Mouse (Mus musculus) forebrain, embryonic 16.5 days (tissue): ENCODE measurements around the gene Saa4. TPM values are rescaled to one million over a fixed set of nuclear protein-coding genes. Genes with fewer than 3 reads are reported as not detected.

Experiments
- ATAC-seq: fragments of 200-750 bp; cut with Nextera tagmentation; 2 replicates; pipeline ENCODE4 v1.8.0; 2017; ENCODE audit warnings: mild to moderate bottlenecking, moderate library complexity
- H3K27ac ChIP-seq: fragments of 300-500 bp; sonication (generic); 2 replicates; pipeline ENCODE4 v1.5.1; 2014; ENCODE audit warnings: low read length, control low read depth
- H3K27me3 ChIP-seq: fragments of 300-500 bp; sonication (generic); replicated peaks from 2 replicates; pipeline ENCODE4 v1.6.1; 2014; ENCODE audit warnings: low read length; ENCODE audit not compliant: control insufficient read depth, insufficient read depth
- H3K36me3 ChIP-seq: fragments of 300-500 bp; sonication (generic); 2 replicates; pipeline ENCODE4 v1.6.1; 2014; ENCODE audit not compliant: control insufficient read depth, insufficient read depth
- H3K4me1 ChIP-seq: fragments of 300-500 bp; sonication (generic); replicated peaks from 2 replicates; pipeline ENCODE4 v1.6.1; 2014; ENCODE audit warnings: low read length; ENCODE audit not compliant: control insufficient read depth, insufficient read depth
- H3K4me2 ChIP-seq: fragments of 300-500 bp; sonication (generic); 2 replicates; pipeline ENCODE4 v1.6.1; 2014; ENCODE audit warnings: mild to moderate bottlenecking, low read length, control low read depth
- H3K4me3 ChIP-seq: fragments of 300-500 bp; sonication (generic); replicated peaks from 2 replicates; pipeline ENCODE4 v1.5.1; 2014; ENCODE audit warnings: mild to moderate bottlenecking, low read length, control low read depth
- H3K9ac ChIP-seq: fragments of 300-500 bp; sonication (generic); replicated peaks from 2 replicates; pipeline ENCODE4 v1.6.1; 2014; ENCODE audit warnings: low read depth, low read length, control low read depth
- H3K9me3 ChIP-seq: fragments of 300-500 bp; sonication (generic); 2 replicates; pipeline ENCODE4 v1.6.1; 2016; ENCODE audit warnings: low read length; ENCODE audit not compliant: control insufficient read depth
- WGBS: fragments of 180-500 bp; shearing (Covaris S2); extraction: QIAGEN DNeasy Blood & Tissue Kit; methylation state at CpG from one replicate; pipeline ENCODE4 v1.1.7; 2014; 5-methylcytosine and 5-hydroxymethylcytosine counted together
- polyA plus RNA-seq: library from polyadenylated mRNA; unstranded; fragments of >200 nt; fragmentation: Nextera tagmentation; extraction: Ambion mirVana; gene quantifications from 2 replicates; pipeline ENCODE4 v1.2.1, GENCODE M21; 2015

Gene Saa4
- polyA plus RNA-seq, 1 experiment from 2014 or later = not detected

- H3K27me3 ChIP-seq = no peaks in the 10 kb centered on the region
- no peaks in the 10 kb centered on the region for H3K36me3 ChIP-seq
- ATAC-seq = peak; percentile 39; the same call in 1 of the 2 replicates
- H3K27ac ChIP-seq = no peak overlapping the region
- no peak overlapping the region for H3K4me3 ChIP-seq
- 67% methylated on average over 9 of the region's 9 CpGs for WGBS
- H3K9ac ChIP-seq = no peak overlapping the region
- H3K9me3 ChIP-seq = no peaks in the 10 kb centered on the region
- peaks cover 10% of the 10 kb centered on the region for H3K4me1 ChIP-seq
- no peak overlapping the region for H3K4me2 ChIP-seq
Observed at GRCm38 (mm10) chr7:46720460-46720859, 11.9 kb downstream of the Saa4 start.

DNA sequence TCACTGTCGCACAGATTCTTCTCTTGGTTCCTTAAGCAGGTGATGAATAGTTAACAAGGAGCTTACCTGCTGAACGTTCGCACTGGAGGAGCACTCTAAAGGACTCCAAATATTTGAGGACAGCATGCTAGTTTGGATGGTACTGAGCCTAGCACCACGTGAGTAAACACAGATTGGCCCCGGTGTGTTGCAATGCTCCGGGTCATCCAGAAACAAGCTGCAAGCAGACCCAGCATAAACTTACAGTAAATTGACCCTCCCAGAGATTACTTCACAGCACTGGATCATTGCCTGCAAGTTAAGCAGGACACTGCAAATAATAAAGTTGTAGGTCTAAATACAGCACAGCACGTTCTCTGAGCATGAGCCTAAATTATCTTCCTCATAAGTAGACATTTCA, 12.9 kb downstream of the Saa4 start:
- Histone ChIP-seq H3K27ac (no peak overlapping the region), H3K36me3 (no peaks in the 10 kb centered on the region), H3K9ac (no peak overlapping the region), H3K4me1 (peaks cover 10% of the 10 kb centered on the region), H3K4me3 (no peak overlapping the region), H3K4me2 (no peak overlapping the region), H3K9me3 (no peaks in the 10 kb centered on the region), H3K27me3 (no peaks in the 10 kb centered on the region)
- no peak for ATAC-seq
- WGBS = 83% methylated on average over 7 of the region's 7 CpGs

DNA sequence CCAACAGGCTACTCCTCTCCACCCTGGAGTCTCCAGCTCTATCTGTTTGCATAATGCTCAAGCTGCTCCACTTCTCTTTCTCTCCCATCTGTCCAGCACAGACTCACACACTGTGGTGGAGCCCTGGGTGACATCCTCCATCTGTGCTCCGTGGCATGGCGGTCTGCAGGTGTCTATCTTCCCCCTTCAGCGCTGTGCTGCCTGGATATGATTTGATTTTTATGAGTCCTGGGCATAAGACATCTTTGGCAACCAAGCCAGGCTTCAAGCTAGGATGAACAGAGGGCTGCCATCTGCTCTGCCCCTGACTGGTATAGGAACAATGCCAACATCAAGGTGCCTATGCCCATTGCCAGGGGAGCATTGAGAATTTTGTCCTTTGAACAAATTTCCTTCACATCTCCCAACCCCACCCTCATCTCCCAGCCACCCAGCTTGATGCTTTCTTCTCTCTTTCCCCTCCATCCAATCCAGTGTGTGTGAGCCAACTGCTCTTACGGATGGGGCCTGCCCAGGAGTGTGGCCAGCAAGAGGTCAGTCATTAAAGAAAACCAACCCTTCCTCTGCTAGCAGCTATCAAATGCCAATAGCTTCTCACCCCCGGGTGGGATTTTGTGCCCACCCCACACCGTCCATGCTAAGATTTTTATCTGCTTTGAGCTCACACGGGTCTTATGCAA, 13.7 kb downstream of the Saa4 start:
- H3K4me1 ChIP-seq = peaks cover 10% of the 10 kb centered on the region
- no peaks in the 10 kb centered on the region for H3K9me3 ChIP-seq
- peak; percentile 93 for ATAC-seq
- H3K9ac ChIP-seq = no peak overlapping the region
- H3K4me2 ChIP-seq = no peak overlapping the region
- H3K27ac ChIP-seq = peak overlapping the region; percentile 12; the same call in 1 of the 2 replicates
- no peaks in the 10 kb centered on the region for H3K27me3 ChIP-seq
- WGBS = 70% methylated on average over 7 of the region's 7 CpGs
- no peak overlapping the region for H3K4me3 ChIP-seq
- no peaks in the 10 kb centered on the region for H3K36me3 ChIP-seq

GRCm38 (mm10) chr7:46716897-46717296, 15.5 kb downstream of the Saa4 start:
- H3K9ac ChIP-seq = no peak overlapping the region
- no peaks in the 10 kb centered on the region for H3K9me3 ChIP-seq
- H3K36me3 ChIP-seq = no peaks in the 10 kb centered on the region
- no peaks in the 10 kb centered on the region for H3K27me3 ChIP-seq
- no peak overlapping the region for H3K4me3 ChIP-seq
- H3K4me2 ChIP-seq = no peak overlapping the region
- WGBS = 53% methylated on average over 5 of the region's 5 CpGs
- no peak for ATAC-seq
- no peak overlapping the region for H3K27ac ChIP-seq
- H3K4me1 ChIP-seq = peaks cover 10% of the 10 kb centered on the region

DNA sequence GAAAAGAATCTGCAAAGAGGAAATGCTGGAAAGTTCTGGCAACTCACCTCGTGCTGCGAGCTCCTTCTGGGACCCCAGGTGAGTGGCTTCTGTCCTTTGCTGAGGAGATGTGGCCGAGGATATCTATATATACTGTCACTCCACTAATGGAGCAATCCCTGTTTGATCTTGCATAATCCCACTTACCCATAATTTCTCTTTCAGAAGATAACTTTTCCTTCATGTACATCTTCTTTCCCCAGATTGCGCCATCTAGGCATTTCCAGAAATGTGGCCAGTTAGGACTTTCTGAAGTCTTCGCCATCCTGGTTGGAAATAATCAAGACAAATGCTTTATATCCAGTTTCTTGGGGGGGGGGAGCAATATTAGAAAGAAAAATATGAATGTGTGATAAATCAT, 16.8 kb downstream of the Saa4 start, which contains the start of gene Saa3:
Gene Saa3, minus strand, starts transcription at position 101 of the 400 bp plus-strand sequence.
- Histone ChIP-seq H3K27ac (no peak within 1 kb of the TSS), H3K9me3 (no peaks in the 10 kb centered on the region), H3K36me3 (no peaks in the 10 kb centered on the region), H3K4me1 (peaks cover 10% of the 10 kb centered on the region), H3K4me2 (no peak within 1 kb of the TSS), H3K4me3 (no peak within 1 kb of the TSS), H3K27me3 (no peaks in the 10 kb centered on the region), H3K9ac (no peak within 1 kb of the TSS)
- WGBS = 92% methylated on average over 5 of the region's 5 CpGs
- ATAC-seq = no peak

GRCm38 (mm10) chr7:46714518-46714917, 17.9 kb downstream of the Saa4 start:
- ATAC-seq = no peak
- Histone ChIP-seq H3K27me3 (no peaks in the 10 kb centered on the region), H3K27ac (no peak overlapping the region), H3K36me3 (no peaks in the 10 kb centered on the region), H3K9ac (no peak overlapping the region), H3K4me2 (no peak overlapping the region), H3K4me3 (no peak overlapping the region), H3K9me3 (no peaks in the 10 kb centered on the region), H3K4me1 (peaks cover 11% of the 10 kb centered on the region)
- 33% methylated on average over 6 of the region's 6 CpGs for WGBS

DNA sequence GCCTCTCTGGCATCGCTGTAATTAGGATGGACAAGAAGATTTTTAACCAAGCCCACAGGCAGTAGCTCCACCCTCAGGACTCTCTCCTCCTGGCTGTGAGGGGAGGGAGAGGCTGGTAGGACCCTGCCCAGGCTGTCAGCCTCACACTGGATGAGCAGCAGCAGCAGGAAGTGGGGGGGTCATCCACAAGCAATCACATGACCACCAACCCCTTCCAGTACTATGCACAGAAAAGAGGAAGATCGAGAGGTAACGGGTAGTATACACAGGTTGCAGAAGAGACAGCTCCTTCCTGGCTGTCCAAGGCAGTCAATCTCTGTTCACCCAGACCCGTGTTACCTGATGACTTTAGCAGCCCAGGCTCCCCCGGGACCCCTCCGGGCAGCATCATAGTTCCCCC, 20.2 kb downstream of the Saa4 start:
- no peaks in the 10 kb centered on the region for H3K27me3 ChIP-seq
- no peak overlapping the region for H3K9ac ChIP-seq
- H3K4me1 ChIP-seq = peaks cover 9% of the 10 kb centered on the region
- no peak for ATAC-seq
- H3K27ac ChIP-seq = no peak overlapping the region
- WGBS = 73% methylated on average over 6 of the region's 6 CpGs
- H3K4me3 ChIP-seq = no peak overlapping the region
- no peaks in the 10 kb centered on the region for H3K36me3 ChIP-seq
- no peak overlapping the region for H3K4me2 ChIP-seq
- H3K9me3 ChIP-seq = no peaks in the 10 kb centered on the region

DNA sequence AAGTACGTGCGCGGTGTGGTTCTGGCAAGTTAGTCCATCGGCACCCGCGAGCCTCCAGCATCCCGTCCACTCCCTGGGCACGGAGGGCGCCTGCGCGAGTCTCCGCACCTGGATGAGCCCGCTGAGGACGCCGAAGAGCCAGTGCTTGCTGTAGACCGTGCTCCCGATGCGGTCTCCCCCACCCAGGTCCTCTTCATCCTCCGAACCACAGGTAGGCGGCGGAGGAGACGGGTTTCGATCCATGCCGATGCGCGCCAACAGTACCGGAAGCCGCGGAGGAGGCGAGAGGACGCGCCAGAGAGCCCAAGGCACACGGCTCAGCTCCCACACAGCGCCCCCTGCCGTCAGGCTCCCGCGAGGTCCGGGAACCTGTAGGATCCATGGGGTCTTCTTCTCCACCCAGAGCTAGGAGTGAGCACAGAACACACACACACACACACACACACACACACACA, 22.0 kb downstream of the Saa4 start, which contains the start of gene Saal1:
Gene Saal1, minus strand, starts transcription at position 291 of the 455 bp plus-strand sequence.
- Histone ChIP-seq H3K27me3 (no peaks in the 10 kb centered on the region), H3K9ac (peak within 1 kb of the TSS; percentile 94), H3K4me2 (peak within 1 kb of the TSS; percentile 59), H3K4me3 (peak within 1 kb of the TSS; percentile 90), H3K36me3 (peaks cover 9% of the 10 kb centered on the region), H3K9me3 (no peaks in the 10 kb centered on the region), H3K27ac (peak within 1 kb of the TSS; percentile 82), H3K4me1 (peaks cover 9% of the 10 kb centered on the region)
- peak; percentile 98 for ATAC-seq
- WGBS = 0% methylated on average over 38 of the region's 38 CpGs

GRCm38 (mm10) chr7:46700521-46701025, 31.8 kb downstream of the Saa4 start:
- H3K27ac ChIP-seq = no peak overlapping the region
- no peak for ATAC-seq
- H3K4me2 ChIP-seq = no peak overlapping the region
- no peaks in the 10 kb centered on the region for H3K4me1 ChIP-seq
- WGBS = 86% methylated on average over 6 of the region's 6 CpGs
- no peaks in the 10 kb centered on the region for H3K27me3 ChIP-seq
- H3K9me3 ChIP-seq = no peaks in the 10 kb centered on the region
- H3K36me3 ChIP-seq = peaks cover 25% of the 10 kb centered on the region
- no peak overlapping the region for H3K9ac ChIP-seq
- H3K4me3 ChIP-seq = no peak overlapping the region
